Mouse (Mus musculus): ENCODE measurements around the gene Agap1. TPM values are rescaled to one million over a fixed set of nuclear protein-coding genes. Genes with fewer than 3 reads are reported as not detected.
A peak's percentile ranks its signal among the peaks of the same experiment; 100 is the strongest.

Gene Agap1
- polyA plus RNA-seq, 1 experiment from 2014 or later = 89.6 TPM

DNA sequence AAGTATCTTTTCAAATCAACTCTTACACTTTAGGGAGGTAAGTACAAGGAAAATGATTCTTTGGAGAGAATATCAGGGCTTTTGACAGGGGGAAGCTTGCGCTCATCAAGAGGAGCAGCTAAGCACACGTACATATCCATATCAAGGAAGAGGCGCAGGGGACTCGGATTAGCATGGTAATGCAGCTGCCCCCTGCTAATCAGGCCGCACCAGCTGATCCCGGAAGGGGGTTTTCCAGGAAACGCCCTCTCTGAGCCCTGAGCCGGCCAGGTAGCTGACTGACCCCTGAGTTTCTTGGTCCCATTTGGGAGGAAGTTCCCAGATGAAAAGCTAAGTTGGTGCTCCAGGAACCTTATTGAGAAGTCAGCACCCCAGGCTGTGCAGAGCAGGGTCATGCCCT, 301.8 kb downstream of the Agap1 start:
- H3K4me3 ChIP-seq (replicated peaks; ENCODE audit: low read depth, low read length) = no peak overlapping the region
- WGBS = 5% methylated on average over 8 of the region's 8 CpGs
- DNase-seq (peak; percentile 45), ATAC-seq (ENCODE audit: low FRiP score, low TSS enrichment) (no peak)
- no peak overlapping the region for H3K4me2 ChIP-seq (ENCODE audit: low read length)
- no peak overlapping the region for H3K9ac ChIP-seq (replicated peaks; ENCODE audit: low read length)
- H3K27ac ChIP-seq (replicated peaks; ENCODE audit: low read depth, low read length) = no peak overlapping the region
- H3K9me3 ChIP-seq (ENCODE audit: control insufficient read depth, low read length) = no peaks in the 10 kb centered on the region
- H3K27me3 ChIP-seq (ENCODE audit: control insufficient read depth, insufficient read depth, low read length) = no peaks in the 10 kb centered on the region; the same call in 1 of the 2 replicates
- no peaks in the 10 kb centered on the region for H3K36me3 ChIP-seq (ENCODE audit: control insufficient read depth, insufficient read depth, low read length)
- peaks cover 23% of the 10 kb centered on the region for H3K4me1 ChIP-seq (ENCODE audit: control insufficient read depth, insufficient read depth, low read length)

DNA sequence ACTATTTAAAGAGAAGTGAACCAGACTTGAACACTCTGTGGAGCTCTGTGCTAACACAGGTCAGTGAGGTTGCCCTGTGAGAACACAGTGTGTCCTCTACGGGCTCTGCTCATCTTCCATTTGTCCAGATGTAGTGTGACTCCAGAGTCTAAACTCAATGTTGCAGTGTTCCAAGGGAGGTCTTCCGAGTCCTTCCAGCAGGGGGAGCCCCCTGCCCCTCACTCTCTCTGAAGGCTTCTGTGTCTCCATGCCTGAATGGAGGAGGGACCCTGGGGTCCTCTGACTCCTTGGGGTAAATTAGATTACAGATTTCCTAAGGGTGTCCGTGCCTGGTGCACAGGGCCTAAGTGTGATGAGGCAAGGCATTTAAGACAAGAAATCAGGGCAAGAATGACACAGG, 302.9 kb downstream of the Agap1 start:
- 63% methylated on average over 3 of the region's 3 CpGs for WGBS
- Histone ChIP-seq H3K27ac (replicated peaks; ENCODE audit: low read depth, low read length) (no peak overlapping the region), H3K4me1 (ENCODE audit: control insufficient read depth, insufficient read depth, low read length) (peaks cover 17% of the 10 kb centered on the region), H3K27me3 (ENCODE audit: control insufficient read depth, insufficient read depth, low read length) (no peaks in the 10 kb centered on the region; the same call in 1 of the 2 replicates), H3K4me2 (ENCODE audit: low read length) (no peak overlapping the region), H3K9me3 (ENCODE audit: control insufficient read depth, low read length) (no peaks in the 10 kb centered on the region), H3K36me3 (ENCODE audit: control insufficient read depth, insufficient read depth, low read length) (0 out of 2 replicates have a peak, but pooled peaks cover 2% of the 10 kb centered on the region), H3K9ac (replicated peaks; ENCODE audit: low read length) (no peak overlapping the region), H3K4me3 (replicated peaks; ENCODE audit: low read depth, low read length) (no peak overlapping the region)
- no peak for ATAC-seq (ENCODE audit: low FRiP score, low TSS enrichment)
- DNase-seq = no peak

DNA sequence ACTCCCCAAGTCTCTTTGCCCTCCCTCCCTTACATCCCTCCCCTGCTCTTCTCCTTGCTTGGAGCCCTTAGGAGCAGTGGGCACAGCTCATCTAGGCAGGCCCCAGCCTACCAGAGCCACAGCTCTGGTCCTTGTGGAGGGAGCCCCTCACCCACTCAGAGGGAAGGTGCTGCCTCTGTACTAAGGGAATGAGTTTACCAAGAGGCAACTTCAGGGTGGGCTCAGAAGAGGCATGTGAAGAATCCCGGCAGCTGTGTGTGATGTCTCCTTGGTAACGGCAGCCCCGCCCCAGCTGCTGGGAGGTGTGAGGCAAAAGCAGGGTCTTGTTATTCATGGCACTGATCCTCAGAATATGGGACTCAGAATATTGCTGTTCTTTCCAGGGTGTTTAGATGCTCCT, 309.3 kb downstream of the Agap1 start:
- no peak overlapping the region for H3K27ac ChIP-seq (replicated peaks; ENCODE audit: low read depth, low read length)
- no peak overlapping the region for H3K9ac ChIP-seq (replicated peaks; ENCODE audit: low read length)
- peaks cover 29% of the 10 kb centered on the region for H3K4me1 ChIP-seq (ENCODE audit: control insufficient read depth, insufficient read depth, low read length)
- 0 out of 2 replicates have a peak, but pooled peaks cover 9% of the 10 kb centered on the region for H3K36me3 ChIP-seq (ENCODE audit: control insufficient read depth, insufficient read depth, low read length)
- H3K9me3 ChIP-seq (ENCODE audit: control insufficient read depth, low read length) = no peaks in the 10 kb centered on the region
- H3K4me3 ChIP-seq (replicated peaks; ENCODE audit: low read depth, low read length) = no peak overlapping the region
- ATAC-seq (ENCODE audit: low FRiP score, low TSS enrichment) = no peak
- no peak overlapping the region for H3K4me2 ChIP-seq (ENCODE audit: low read length)
- WGBS = 14% methylated on average over 3 of the region's 3 CpGs
- no peaks in the 10 kb centered on the region for H3K27me3 ChIP-seq (ENCODE audit: control insufficient read depth, insufficient read depth, low read length)
- peak; percentile 47 for DNase-seq

DNA sequence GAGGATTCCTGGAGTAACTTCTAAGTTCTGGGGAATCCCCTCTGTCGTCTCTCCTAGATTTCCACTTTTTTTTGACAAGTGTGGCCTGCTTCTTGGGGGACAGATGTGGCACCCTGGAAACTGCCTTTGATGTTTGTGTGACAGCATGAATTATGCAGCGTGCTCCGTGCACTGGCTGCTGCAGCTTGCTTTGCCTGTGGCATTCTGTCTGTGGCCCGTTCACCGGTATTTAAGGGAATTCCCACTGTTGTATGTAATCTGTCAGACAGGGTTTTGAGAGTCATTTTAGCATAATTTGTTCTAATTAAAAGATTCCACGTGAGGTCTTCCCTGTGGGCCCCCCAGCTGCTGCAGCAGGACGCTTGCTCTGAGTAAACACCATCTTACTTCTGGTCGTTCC, 312.3 kb downstream of the Agap1 start:
- no peak overlapping the region for H3K9ac ChIP-seq (replicated peaks; ENCODE audit: low read length)
- H3K4me2 ChIP-seq (ENCODE audit: low read length) = no peak overlapping the region
- peak; percentile 65 for DNase-seq
- H3K9me3 ChIP-seq (ENCODE audit: control insufficient read depth, low read length) = no peaks in the 10 kb centered on the region
- peak; percentile 38; the same call in 1 of the 2 replicates for ATAC-seq (ENCODE audit: low FRiP score, low TSS enrichment)
- 0 out of 2 replicates have a peak, but pooled peaks cover 9% of the 10 kb centered on the region for H3K36me3 ChIP-seq (ENCODE audit: control insufficient read depth, insufficient read depth, low read length)
- H3K27ac ChIP-seq (replicated peaks; ENCODE audit: low read depth, low read length) = no peak overlapping the region
- H3K27me3 ChIP-seq (ENCODE audit: control insufficient read depth, insufficient read depth, low read length) = no peaks in the 10 kb centered on the region
- no peak overlapping the region for H3K4me3 ChIP-seq (replicated peaks; ENCODE audit: low read depth, low read length)
- 26% methylated on average over 8 of the region's 8 CpGs for WGBS
- peaks cover 37% of the 10 kb centered on the region for H3K4me1 ChIP-seq (ENCODE audit: control insufficient read depth, insufficient read depth, low read length)

DNA sequence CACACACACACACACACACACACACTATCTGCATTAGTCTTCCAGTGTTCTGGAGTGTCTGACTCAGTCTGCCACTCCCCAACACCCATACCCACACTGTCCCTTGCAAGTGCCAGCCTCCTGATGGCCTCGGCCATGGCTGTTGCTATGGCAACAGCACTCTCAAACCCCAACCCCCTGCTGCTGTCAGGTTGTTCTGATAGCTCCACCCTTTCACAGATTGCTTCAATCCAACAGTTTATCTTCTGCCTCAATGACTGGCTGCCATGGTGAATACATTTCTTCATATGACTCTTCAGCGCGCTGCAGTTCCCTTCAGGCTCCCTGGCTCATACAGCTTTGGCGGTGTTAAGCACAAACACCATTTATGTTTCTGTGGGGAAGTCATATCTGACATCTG, 315.0 kb downstream of the Agap1 start:
- ATAC-seq (ENCODE audit: low FRiP score, low TSS enrichment) (no peak), DNase-seq (peak; percentile 39)

DNA sequence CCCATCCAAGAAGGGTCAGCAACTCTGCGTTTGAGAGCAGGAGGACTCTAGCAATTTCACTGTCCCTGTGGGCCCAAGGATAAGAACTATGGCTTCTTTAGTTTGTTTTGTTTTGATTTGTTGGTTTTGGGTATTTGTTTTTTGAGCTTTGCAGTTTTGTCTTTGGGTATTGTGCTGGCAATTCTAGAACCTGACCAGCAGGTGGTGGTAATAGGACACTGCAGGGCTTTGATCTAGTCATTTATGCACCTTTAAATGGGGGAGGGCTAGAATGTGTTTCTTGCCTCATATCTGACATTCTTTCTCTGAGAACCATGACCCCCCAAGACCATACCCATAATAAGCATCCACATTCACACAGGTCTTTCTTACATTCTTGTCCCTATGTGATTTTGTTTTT, 315.7 kb downstream of the Agap1 start:
- H3K4me3 ChIP-seq (replicated peaks; ENCODE audit: low read depth, low read length) = no peak overlapping the region
- no peak overlapping the region for H3K4me2 ChIP-seq (ENCODE audit: low read length)
- no peaks in the 10 kb centered on the region for H3K9me3 ChIP-seq (ENCODE audit: control insufficient read depth, low read length)
- no peak overlapping the region for H3K27ac ChIP-seq (replicated peaks; ENCODE audit: low read depth, low read length)
- H3K27me3 ChIP-seq (ENCODE audit: control insufficient read depth, insufficient read depth, low read length) = no peaks in the 10 kb centered on the region
- DNase-seq (no peak), ATAC-seq (ENCODE audit: low FRiP score, low TSS enrichment) (no peak)
- H3K36me3 ChIP-seq (ENCODE audit: control insufficient read depth, insufficient read depth, low read length) = peaks cover 11% of the 10 kb centered on the region; the same call in 1 of the 2 replicates
- no peak overlapping the region for H3K9ac ChIP-seq (replicated peaks; ENCODE audit: low read length)
- peaks cover 30% of the 10 kb centered on the region for H3K4me1 ChIP-seq (ENCODE audit: control insufficient read depth, insufficient read depth, low read length)
- WGBS = 79% methylated on average over 1 of the region's 1 CpGs

More for the DNA sequence above, 315.0 kb downstream of the Agap1 start:
- Histone ChIP-seq H3K9me3 (ENCODE audit: control insufficient read depth, low read length) (no peaks in the 10 kb centered on the region), H3K27me3 (ENCODE audit: control insufficient read depth, insufficient read depth, low read length) (no peaks in the 10 kb centered on the region), H3K36me3 (ENCODE audit: control insufficient read depth, insufficient read depth, low read length) (peaks cover 11% of the 10 kb centered on the region; the same call in 1 of the 2 replicates), H3K27ac (replicated peaks; ENCODE audit: low read depth, low read length) (no peak overlapping the region), H3K9ac (replicated peaks; ENCODE audit: low read length) (no peak overlapping the region), H3K4me3 (replicated peaks; ENCODE audit: low read depth, low read length) (no peak overlapping the region), H3K4me1 (ENCODE audit: control insufficient read depth, insufficient read depth, low read length) (peaks cover 30% of the 10 kb centered on the region), H3K4me2 (ENCODE audit: low read length) (no peak overlapping the region)
- WGBS = 67% methylated on average over 4 of the region's 4 CpGs

DNA sequence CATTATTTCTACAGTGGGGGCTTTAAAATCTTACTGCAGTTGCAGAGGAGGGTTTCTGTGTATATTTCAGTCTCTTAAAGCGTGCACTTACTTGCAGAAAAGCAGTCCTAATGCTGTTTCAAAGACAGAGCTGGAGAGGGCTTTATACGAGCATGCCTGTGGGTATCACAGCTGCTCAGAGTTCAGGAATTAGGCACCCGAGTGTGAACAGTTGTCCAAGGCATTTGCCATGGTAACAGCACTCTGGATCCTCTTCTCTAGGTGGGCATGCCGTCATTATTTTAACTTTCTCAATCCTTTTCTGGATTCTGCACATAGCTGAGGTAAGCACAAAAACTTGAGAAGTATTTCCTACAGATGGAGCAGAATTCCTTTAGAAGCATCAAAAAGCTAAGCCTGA, 321.1 kb downstream of the Agap1 start:
- WGBS = 41% methylated on average over 4 of the region's 4 CpGs
- ATAC-seq (ENCODE audit: low FRiP score, low TSS enrichment) (no peak), DNase-seq (no peak)
- H3K27ac ChIP-seq (replicated peaks; ENCODE audit: low read depth, low read length) = no peak overlapping the region
- no peaks in the 10 kb centered on the region for H3K4me1 ChIP-seq (ENCODE audit: control insufficient read depth, insufficient read depth, low read length)
- no peak overlapping the region for H3K4me3 ChIP-seq (replicated peaks; ENCODE audit: low read depth, low read length)
- H3K36me3 ChIP-seq (ENCODE audit: control insufficient read depth, insufficient read depth, low read length) = peaks cover 12% of the 10 kb centered on the region; the same call in 1 of the 2 replicates
- H3K4me2 ChIP-seq (ENCODE audit: low read length) = no peak overlapping the region
- no peaks in the 10 kb centered on the region for H3K9me3 ChIP-seq (ENCODE audit: control insufficient read depth, low read length)
- H3K9ac ChIP-seq (replicated peaks; ENCODE audit: low read length) = no peak overlapping the region
- no peaks in the 10 kb centered on the region for H3K27me3 ChIP-seq (ENCODE audit: control insufficient read depth, insufficient read depth, low read length)

DNA sequence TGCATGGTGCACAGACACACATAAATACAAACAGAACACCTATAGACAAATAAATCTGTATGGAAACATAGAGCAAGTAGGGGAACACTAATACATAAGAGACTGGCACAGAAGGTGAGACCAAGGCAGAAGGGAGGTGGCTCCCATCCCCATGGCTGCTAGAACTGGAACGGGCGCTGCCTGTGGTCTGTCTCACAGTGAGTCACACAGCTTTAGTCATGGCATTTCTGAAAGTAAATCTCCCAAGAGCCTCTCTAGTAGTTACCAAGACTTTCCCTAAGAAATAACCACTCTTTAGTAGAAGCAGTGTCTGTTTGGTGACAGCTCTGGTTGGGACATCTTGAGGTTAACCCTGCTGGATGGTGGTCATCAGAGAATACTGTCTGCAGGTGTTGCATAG, 326.1 kb downstream of the Agap1 start:
- no peak overlapping the region for H3K27ac ChIP-seq (replicated peaks; ENCODE audit: low read depth, low read length)
- no peak overlapping the region for H3K4me2 ChIP-seq (ENCODE audit: low read length)
- DNase-seq = no peak
- no peak overlapping the region for H3K4me3 ChIP-seq (replicated peaks; ENCODE audit: low read depth, low read length)
- no peak for ATAC-seq (ENCODE audit: low FRiP score, low TSS enrichment)
- 0 out of 2 replicates have a peak, but pooled peaks cover 4% of the 10 kb centered on the region for H3K36me3 ChIP-seq (ENCODE audit: control insufficient read depth, insufficient read depth, low read length)
- peaks cover 25% of the 10 kb centered on the region for H3K4me1 ChIP-seq (ENCODE audit: control insufficient read depth, insufficient read depth, low read length)
- H3K9me3 ChIP-seq (ENCODE audit: control insufficient read depth, low read length) = no peaks in the 10 kb centered on the region
- H3K9ac ChIP-seq (replicated peaks; ENCODE audit: low read length) = no peak overlapping the region
- 98% methylated on average over 2 of the region's 2 CpGs for WGBS
- no peaks in the 10 kb centered on the region for H3K27me3 ChIP-seq (ENCODE audit: control insufficient read depth, insufficient read depth, low read length)

DNA sequence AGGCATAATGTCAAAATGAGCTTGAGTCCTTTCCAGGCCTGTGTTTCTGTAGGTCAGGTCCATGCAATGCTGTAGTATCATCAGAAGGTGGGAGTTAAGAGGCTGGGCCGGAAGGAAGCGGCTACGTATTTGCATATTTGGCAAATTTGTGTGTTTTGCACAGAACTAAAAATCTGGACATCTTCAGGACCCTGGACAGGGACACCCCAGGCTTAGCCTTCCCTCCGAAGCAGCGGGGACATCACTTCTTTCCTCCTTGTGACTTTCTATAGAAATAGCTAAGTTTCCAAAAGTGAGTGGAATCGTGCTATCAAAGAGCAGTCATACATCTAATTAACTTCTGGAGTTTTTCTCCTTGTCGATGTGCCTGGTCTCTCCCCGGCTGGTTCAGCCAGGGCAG, 327.3 kb downstream of the Agap1 start:
- Histone ChIP-seq H3K36me3 (ENCODE audit: control insufficient read depth, insufficient read depth, low read length) (0 out of 2 replicates have a peak, but pooled peaks cover 6% of the 10 kb centered on the region), H3K4me1 (ENCODE audit: control insufficient read depth, insufficient read depth, low read length) (peaks cover 31% of the 10 kb centered on the region), H3K4me3 (replicated peaks; ENCODE audit: low read depth, low read length) (no peak overlapping the region), H3K27ac (replicated peaks; ENCODE audit: low read depth, low read length) (no peak overlapping the region), H3K9ac (replicated peaks; ENCODE audit: low read length) (no peak overlapping the region), H3K27me3 (ENCODE audit: control insufficient read depth, insufficient read depth, low read length) (no peaks in the 10 kb centered on the region), H3K4me2 (ENCODE audit: low read length) (no peak overlapping the region), H3K9me3 (ENCODE audit: control insufficient read depth, low read length) (no peaks in the 10 kb centered on the region)
- ATAC-seq (ENCODE audit: low FRiP score, low TSS enrichment) = no peak
- peak; percentile 39 for DNase-seq
- 59% methylated on average over 8 of the region's 8 CpGs for WGBS

Measured in midbrain, embryonic 14.5 days (tissue).